Mouse (Mus musculus): Measurements from ENCODE around the gene Tnc. TPM values are rescaled to one million over a fixed set of nuclear protein-coding genes. Genes with fewer than 3 reads are reported as not detected.

Gene Tnc
- polyA plus RNA-seq, 1 experiment from 2014 or later = 9.2 TPM

GRCm38 (mm10) chr4:63948066-63948687 lies 98.6 kb downstream of the Tnc start:
- peak; percentile 62; the same call in 1 of the 2 replicates for ATAC-seq

DNA sequence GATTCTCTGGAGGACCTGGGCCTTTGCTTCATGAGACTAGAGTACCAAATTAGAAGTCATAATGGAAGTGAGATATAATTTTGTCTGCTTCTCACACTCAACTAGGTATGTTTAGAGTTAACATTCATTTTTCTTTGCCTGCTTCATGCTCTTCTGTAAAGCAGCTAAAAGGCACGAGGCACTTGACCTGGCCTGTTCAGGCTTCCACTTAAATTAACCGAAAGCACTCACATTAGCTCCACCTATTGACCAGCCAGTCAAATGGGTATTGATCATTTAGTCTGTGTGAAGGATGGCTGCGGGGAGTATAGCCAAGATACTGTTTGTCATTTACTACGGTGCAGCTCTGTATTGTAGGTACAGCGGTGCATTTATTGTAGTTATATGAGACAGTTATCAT lies 103.0 kb downstream of the Tnc start:
- H3K9me3 ChIP-seq = no peaks in the 10 kb centered on the region
- no peaks in the 10 kb centered on the region for H3K4me1 ChIP-seq (replicated peaks)
- no peaks in the 10 kb centered on the region for H3K27me3 ChIP-seq (replicated peaks)
- WGBS = 65% methylated on average over 5 of the region's 5 CpGs
- no peak overlapping the region for H3K4me2 ChIP-seq (replicated peaks)
- no peak for ATAC-seq
- no peak overlapping the region for H3K4me3 ChIP-seq (replicated peaks)
- H3K27ac ChIP-seq = no peak overlapping the region
- no peak overlapping the region for H3K9ac ChIP-seq
- H3K36me3 ChIP-seq = no peaks in the 10 kb centered on the region

More at GRCm38 (mm10) chr4:63948066-63948687, 98.6 kb downstream of the Tnc start:
- Histone ChIP-seq H3K36me3 (no peaks in the 10 kb centered on the region), H3K4me2 (replicated peaks) (0 out of 2 replicates have a peak overlapping the region, but pooled peaks have one; percentile 34), H3K27ac (no peak overlapping the region), H3K9ac (no peak overlapping the region), H3K4me1 (replicated peaks) (no peaks in the 10 kb centered on the region), H3K9me3 (no peaks in the 10 kb centered on the region), H3K27me3 (replicated peaks) (no peaks in the 10 kb centered on the region), H3K4me3 (replicated peaks) (no peak overlapping the region)
- WGBS = 40% methylated on average over 12 of the region's 12 CpGs

GRCm38 (mm10) chr4:63942875-63943274 lies 103.9 kb downstream of the Tnc start:
- no peaks in the 10 kb centered on the region for H3K4me1 ChIP-seq (replicated peaks)
- H3K36me3 ChIP-seq = no peaks in the 10 kb centered on the region
- no peak for ATAC-seq
- no peak overlapping the region for H3K27ac ChIP-seq
- 85% methylated on average over 3 of the region's 3 CpGs for WGBS
- no peak overlapping the region for H3K4me3 ChIP-seq (replicated peaks)
- H3K4me2 ChIP-seq (replicated peaks) = no peak overlapping the region
- no peak overlapping the region for H3K9ac ChIP-seq
- no peaks in the 10 kb centered on the region for H3K9me3 ChIP-seq
- no peaks in the 10 kb centered on the region for H3K27me3 ChIP-seq (replicated peaks)

- H3K9ac ChIP-seq = no peak overlapping the region
- H3K36me3 ChIP-seq = no peaks in the 10 kb centered on the region
- no peaks in the 10 kb centered on the region for H3K9me3 ChIP-seq
- no peak overlapping the region for H3K4me2 ChIP-seq (replicated peaks)
- WGBS = 87% methylated on average over 2 of the region's 2 CpGs
- no peaks in the 10 kb centered on the region for H3K27me3 ChIP-seq (replicated peaks)
- no peak overlapping the region for H3K4me3 ChIP-seq (replicated peaks)
- H3K27ac ChIP-seq = no peak overlapping the region
- no peaks in the 10 kb centered on the region for H3K4me1 ChIP-seq (replicated peaks)
- no peak for ATAC-seq
Measured at GRCm38 (mm10) chr4:63941420-63941819, 105.4 kb downstream of the Tnc start.

- no peak overlapping the region for H3K4me2 ChIP-seq (replicated peaks)
- H3K9me3 ChIP-seq = no peaks in the 10 kb centered on the region
- ATAC-seq = no peak
- WGBS = 81% methylated on average over 3 of the region's 3 CpGs
- no peaks in the 10 kb centered on the region for H3K4me1 ChIP-seq (replicated peaks)
- no peak overlapping the region for H3K27ac ChIP-seq
- H3K4me3 ChIP-seq (replicated peaks) = no peak overlapping the region
- no peaks in the 10 kb centered on the region for H3K36me3 ChIP-seq
- no peaks in the 10 kb centered on the region for H3K27me3 ChIP-seq (replicated peaks)
- no peak overlapping the region for H3K9ac ChIP-seq
Measured at GRCm38 (mm10) chr4:63939428-63939827, 107.4 kb downstream of the Tnc start.

DNA sequence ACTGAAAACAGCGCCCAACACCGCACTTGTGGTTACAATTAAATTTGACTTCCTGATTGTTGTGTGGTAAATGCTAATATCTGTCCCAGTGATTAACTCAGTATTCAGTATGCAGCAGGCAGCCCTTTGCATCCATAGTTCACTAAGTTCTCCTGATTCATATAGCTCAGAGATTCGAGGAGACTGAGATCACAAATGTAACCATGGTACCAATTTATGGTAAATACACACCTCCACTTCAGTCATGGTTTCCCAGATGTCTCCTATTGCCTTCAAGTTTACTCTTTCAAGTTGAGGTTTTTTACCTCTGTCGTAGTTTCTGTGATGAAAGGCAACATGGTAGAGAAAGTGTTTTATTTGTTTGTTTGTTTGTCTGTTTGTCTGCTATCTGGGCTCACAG lies 110.9 kb downstream of the Tnc start:
- Histone ChIP-seq H3K36me3 (no peaks in the 10 kb centered on the region), H3K4me1 (replicated peaks) (no peaks in the 10 kb centered on the region), H3K4me2 (replicated peaks) (no peak overlapping the region), H3K9ac (no peak overlapping the region), H3K27ac (no peak overlapping the region), H3K9me3 (no peaks in the 10 kb centered on the region), H3K4me3 (replicated peaks) (no peak overlapping the region), H3K27me3 (replicated peaks) (no peaks in the 10 kb centered on the region)
- WGBS = 83% methylated on average over 4 of the region's 4 CpGs
- no peak for ATAC-seq

DNA sequence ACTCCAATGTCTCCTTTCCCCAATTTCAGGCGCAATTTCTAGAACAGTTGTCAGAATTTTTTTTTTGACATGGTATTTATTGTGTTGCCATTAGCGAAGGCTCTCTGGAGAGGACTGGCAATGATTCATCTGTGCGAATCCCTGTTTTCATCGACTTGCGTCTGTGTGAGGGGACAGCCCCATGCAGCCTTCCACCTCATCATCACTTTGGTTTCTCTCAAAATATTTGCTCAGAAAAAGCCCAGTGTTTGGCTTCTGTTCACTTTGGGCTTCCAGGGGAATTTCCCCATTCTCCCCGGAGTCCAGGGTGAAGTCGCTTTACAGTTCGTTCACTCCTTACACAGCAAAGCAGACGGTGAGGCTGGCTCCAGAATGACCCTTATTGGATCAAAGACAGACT lies 111.5 kb downstream of the Tnc start:
- no peak for ATAC-seq
- H3K27ac ChIP-seq = no peak overlapping the region
- H3K4me3 ChIP-seq (replicated peaks) = no peak overlapping the region
- H3K9ac ChIP-seq = no peak overlapping the region
- 73% methylated on average over 9 of the region's 9 CpGs for WGBS
- H3K9me3 ChIP-seq = no peaks in the 10 kb centered on the region
- no peaks in the 10 kb centered on the region for H3K4me1 ChIP-seq (replicated peaks)
- H3K27me3 ChIP-seq (replicated peaks) = no peaks in the 10 kb centered on the region
- H3K36me3 ChIP-seq = no peaks in the 10 kb centered on the region
- H3K4me2 ChIP-seq (replicated peaks) = no peak overlapping the region

DNA sequence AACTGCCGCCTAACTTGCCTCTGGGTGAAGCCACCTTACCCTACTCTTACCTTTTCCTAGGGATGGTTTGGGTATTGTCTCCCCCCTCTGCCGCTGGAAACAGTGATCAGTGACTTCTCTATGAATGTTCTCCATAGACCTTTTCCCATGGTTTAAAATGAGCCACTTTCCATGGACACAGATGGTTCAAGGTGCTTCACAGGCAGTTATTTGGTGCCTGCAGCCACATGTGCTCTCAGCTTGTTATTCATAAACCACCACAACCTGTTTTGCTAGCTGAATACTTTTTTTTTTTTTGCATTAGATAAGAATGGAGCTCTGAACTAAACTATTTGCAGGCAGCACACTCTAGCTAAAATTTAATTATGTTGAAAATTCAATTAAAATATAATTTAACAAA lies 116.0 kb downstream of the Tnc start:
- H3K4me1 ChIP-seq (replicated peaks) = no peaks in the 10 kb centered on the region
- H3K4me3 ChIP-seq (replicated peaks) = no peak overlapping the region
- H3K27ac ChIP-seq = no peak overlapping the region
- no peak overlapping the region for H3K4me2 ChIP-seq (replicated peaks)
- no peaks in the 10 kb centered on the region for H3K36me3 ChIP-seq
- no peak for ATAC-seq
- H3K9me3 ChIP-seq = no peaks in the 10 kb centered on the region
- no peaks in the 10 kb centered on the region for H3K27me3 ChIP-seq (replicated peaks)
- H3K9ac ChIP-seq = no peak overlapping the region
- WGBS = 82% methylated on average over 2 of the region's 2 CpGs

GRCm38 (mm10) chr4:63929490-63929889 lies 117.3 kb downstream of the Tnc start:
- no peaks in the 10 kb centered on the region for H3K27me3 ChIP-seq (replicated peaks)
- H3K4me3 ChIP-seq (replicated peaks) = no peak overlapping the region
- no peaks in the 10 kb centered on the region for H3K36me3 ChIP-seq
- H3K4me2 ChIP-seq (replicated peaks) = no peak overlapping the region
- ATAC-seq = no peak
- H3K27ac ChIP-seq = no peak overlapping the region
- H3K9me3 ChIP-seq = no peaks in the 10 kb centered on the region
- 63% methylated on average over 2 of the region's 2 CpGs for WGBS
- no peaks in the 10 kb centered on the region for H3K4me1 ChIP-seq (replicated peaks)
- no peak overlapping the region for H3K9ac ChIP-seq

DNA sequence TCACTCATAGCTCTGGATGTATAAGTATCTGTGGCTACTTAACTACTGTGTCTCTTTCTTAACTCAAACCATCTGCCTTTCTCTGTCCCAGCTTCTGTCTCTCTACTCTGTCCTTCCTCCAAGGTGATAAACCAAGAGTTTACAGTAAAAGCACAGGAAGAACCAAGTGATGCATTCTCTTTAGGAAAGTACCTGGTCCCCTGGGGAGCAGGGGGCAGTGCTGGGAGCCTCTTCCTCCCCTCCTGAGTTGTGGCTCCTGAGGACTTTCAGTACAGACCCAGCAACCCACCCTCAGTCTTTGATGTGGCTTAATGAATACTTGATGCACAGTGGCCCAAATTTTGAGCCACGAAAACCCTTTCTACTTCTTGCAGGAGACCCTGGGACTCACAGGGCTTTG lies 118.6 kb downstream of the Tnc start:
- H3K27ac ChIP-seq = no peak overlapping the region
- H3K9ac ChIP-seq = no peak overlapping the region
- 86% methylated on average over 1 of the region's 1 CpGs for WGBS
- no peaks in the 10 kb centered on the region for H3K4me1 ChIP-seq (replicated peaks)
- H3K9me3 ChIP-seq = no peaks in the 10 kb centered on the region
- no peak overlapping the region for H3K4me3 ChIP-seq (replicated peaks)
- H3K36me3 ChIP-seq = no peaks in the 10 kb centered on the region
- no peak for ATAC-seq
- no peaks in the 10 kb centered on the region for H3K27me3 ChIP-seq (replicated peaks)
- no peak overlapping the region for H3K4me2 ChIP-seq (replicated peaks)

DNA sequence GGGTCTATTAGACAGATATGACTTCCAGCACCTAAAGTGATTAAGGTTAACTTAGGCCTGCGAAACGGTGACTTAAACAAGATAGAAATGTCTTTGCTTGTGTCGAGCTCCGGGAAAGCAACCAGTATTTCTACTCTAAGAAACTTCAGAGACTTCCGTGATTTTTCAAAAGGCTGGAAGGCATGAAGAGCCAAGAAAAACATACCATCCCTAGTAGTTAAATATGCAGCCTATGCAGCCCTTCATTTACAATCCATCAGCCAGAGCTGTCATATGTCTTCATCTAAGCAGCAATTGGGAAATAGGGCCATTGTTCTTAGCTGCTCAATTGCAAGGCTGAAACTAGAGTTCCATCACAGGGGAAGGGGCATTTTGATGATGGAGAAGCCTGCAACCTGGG lies 129.6 kb downstream of the Tnc start:
- WGBS = 78% methylated on average over 5 of the region's 5 CpGs
- ATAC-seq = no peak
- Histone ChIP-seq H3K4me3 (replicated peaks) (no peak overlapping the region), H3K9ac (no peak overlapping the region), H3K4me1 (replicated peaks) (no peaks in the 10 kb centered on the region; the same call in 1 of the 2 replicates), H3K27me3 (replicated peaks) (no peaks in the 10 kb centered on the region), H3K27ac (no peak overlapping the region), H3K9me3 (no peaks in the 10 kb centered on the region), H3K4me2 (replicated peaks) (no peak overlapping the region), H3K36me3 (no peaks in the 10 kb centered on the region)

- H3K27ac ChIP-seq = no peak overlapping the region
- no peaks in the 10 kb centered on the region for H3K27me3 ChIP-seq (replicated peaks)
- no peaks in the 10 kb centered on the region; the same call in 1 of the 2 replicates for H3K4me1 ChIP-seq (replicated peaks)
- no peaks in the 10 kb centered on the region for H3K9me3 ChIP-seq
- no peak overlapping the region for H3K4me2 ChIP-seq (replicated peaks)
- H3K4me3 ChIP-seq (replicated peaks) = no peak overlapping the region
- no peak overlapping the region for H3K9ac ChIP-seq
- 40% methylated on average over 8 of the region's 8 CpGs for WGBS
- no peaks in the 10 kb centered on the region for H3K36me3 ChIP-seq
- ATAC-seq = no peak
Measured at GRCm38 (mm10) chr4:63916753-63917152, 130.1 kb downstream of the Tnc start.

DNA sequence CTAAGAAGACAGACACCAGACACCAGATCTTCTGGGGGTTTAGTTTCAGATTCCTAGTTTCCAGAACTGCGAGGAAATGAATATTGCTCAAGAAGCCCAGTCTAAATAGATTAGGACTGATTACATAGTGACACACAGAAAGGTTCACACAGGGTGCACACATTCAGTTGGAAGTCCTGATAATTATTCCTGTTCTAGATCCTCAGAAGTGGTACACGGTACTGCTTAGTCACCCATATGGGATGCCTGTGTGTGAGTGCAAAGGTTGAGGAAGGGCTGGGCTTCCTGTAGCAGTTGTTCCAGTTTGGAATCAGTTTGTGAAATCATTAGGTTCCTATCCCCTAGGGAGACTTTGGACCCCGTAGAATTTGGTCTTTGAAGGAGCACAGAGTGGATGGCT lies 130.5 kb downstream of the Tnc start:
- 48% methylated on average over 3 of the region's 3 CpGs for WGBS
- peak; percentile 45 for ATAC-seq
- no peak overlapping the region for H3K4me2 ChIP-seq (replicated peaks)

More for the DNA sequence above, 130.5 kb downstream of the Tnc start:
- no peak overlapping the region for H3K9ac ChIP-seq
- H3K27ac ChIP-seq = no peak overlapping the region
- no peaks in the 10 kb centered on the region; the same call in 1 of the 2 replicates for H3K4me1 ChIP-seq (replicated peaks)
- no peaks in the 10 kb centered on the region for H3K27me3 ChIP-seq (replicated peaks)
- H3K36me3 ChIP-seq = no peaks in the 10 kb centered on the region
- H3K9me3 ChIP-seq = no peaks in the 10 kb centered on the region
- H3K4me3 ChIP-seq (replicated peaks) = no peak overlapping the region

Data from intestine, embryonic 15.5 days (tissue).